Mouse (Mus musculus): ENCODE results near the gene Cchcr1. TPM values are rescaled to one million over a fixed set of nuclear protein-coding genes. Genes with fewer than 3 reads are reported as not detected.
"Not testable (repeated sequence)": the region's sequence is repeated elsewhere in the genome, so short reads cannot be mapped to it uniquely, and the experiment has no call there.

Gene Cchcr1
- polyA plus RNA-seq, 1 experiment from 2014 or later = 5.1 TPM

- WGBS = 27% methylated on average over 5 of the region's 5 CpGs
- no peaks in the 10 kb centered on the region for H3K9me3 ChIP-seq (replicated peaks)
- no peak overlapping the region for H3K9ac ChIP-seq (replicated peaks)
- H3K36me3 ChIP-seq = no peaks in the 10 kb centered on the region
- H3K4me2 ChIP-seq = no peak overlapping the region
- H3K27ac ChIP-seq (replicated peaks) = no peak overlapping the region
- ATAC-seq (ENCODE audit: low FRiP score) = no peak
- peaks cover 2% of the 10 kb centered on the region; the same call in 1 of the 2 replicates for H3K4me1 ChIP-seq
- peaks cover 24% of the 10 kb centered on the region for H3K27me3 ChIP-seq (replicated peaks)
- H3K4me3 ChIP-seq (replicated peaks) = no peak overlapping the region
Observed at GRCm38 (mm10) chr17:35503849-35504248, 13.1 kb upstream of the Cchcr1 start.

GRCm38 (mm10) chr17:35504628-35505481 is 12.0 kb upstream of the Cchcr1 start:
- no peaks in the 10 kb centered on the region for H3K36me3 ChIP-seq
- no peak overlapping the region for H3K9ac ChIP-seq (replicated peaks)
- H3K4me3 ChIP-seq (replicated peaks) = no peak overlapping the region
- peaks cover 24% of the 10 kb centered on the region for H3K27me3 ChIP-seq (replicated peaks)
- ATAC-seq (ENCODE audit: low FRiP score) = no peak
- WGBS = 29% methylated on average over 8 of the region's 8 CpGs
- H3K27ac ChIP-seq (replicated peaks) = no peak overlapping the region
- H3K4me1 ChIP-seq = peaks cover 2% of the 10 kb centered on the region; the same call in 1 of the 2 replicates
- no peaks in the 10 kb centered on the region for H3K9me3 ChIP-seq (replicated peaks)
- H3K4me2 ChIP-seq = no peak overlapping the region

GRCm38 (mm10) chr17:35505776-35506175 is 11.1 kb upstream of the Cchcr1 start, which contains the start of gene Pou5f1:
Gene Pou5f1, plus strand, starts transcription at chr17:35506018.
- no peak within 1 kb of the TSS for H3K4me3 ChIP-seq (replicated peaks)
- H3K9ac ChIP-seq (replicated peaks) = no peak within 1 kb of the TSS
- no peaks in the 10 kb centered on the region for H3K9me3 ChIP-seq (replicated peaks)
- peaks cover 2% of the 10 kb centered on the region; the same call in 1 of the 2 replicates for H3K4me1 ChIP-seq
- no peak within 1 kb of the TSS for H3K27ac ChIP-seq (replicated peaks)
- H3K4me2 ChIP-seq = no peak within 1 kb of the TSS
- 45% methylated on average over 13 of the region's 13 CpGs for WGBS
- ATAC-seq (ENCODE audit: low FRiP score) = no peak
- peaks cover 24% of the 10 kb centered on the region for H3K27me3 ChIP-seq (replicated peaks)
- H3K36me3 ChIP-seq = no peaks in the 10 kb centered on the region

GRCm38 (mm10) chr17:35506881-35507280 is 10.0 kb upstream of the Cchcr1 start:
- ATAC-seq (ENCODE audit: low FRiP score) = no peak
- Histone ChIP-seq H3K27ac (replicated peaks) (no peak overlapping the region), H3K27me3 (replicated peaks) (peaks cover 24% of the 10 kb centered on the region), H3K4me3 (replicated peaks) (no peak overlapping the region), H3K4me1 (peaks cover 2% of the 10 kb centered on the region; the same call in 1 of the 2 replicates), H3K9ac (replicated peaks) (no peak overlapping the region), H3K4me2 (no peak overlapping the region), H3K9me3 (replicated peaks) (no peaks in the 10 kb centered on the region), H3K36me3 (no peaks in the 10 kb centered on the region)
- WGBS = 23% methylated on average over 10 of the region's 10 CpGs

GRCm38 (mm10) chr17:35507556-35508260 is 9.2 kb upstream of the Cchcr1 start:
- Histone ChIP-seq H3K4me2 (no peak overlapping the region), H3K36me3 (no peaks in the 10 kb centered on the region), H3K4me3 (replicated peaks) (no peak overlapping the region), H3K9ac (replicated peaks) (no peak overlapping the region), H3K27me3 (replicated peaks) (peaks cover 24% of the 10 kb centered on the region), H3K27ac (replicated peaks) (no peak overlapping the region), H3K4me1 (no peaks in the 10 kb centered on the region), H3K9me3 (replicated peaks) (no peaks in the 10 kb centered on the region)
- 36% methylated on average over 13 of the region's 13 CpGs for WGBS
- no peak for ATAC-seq (ENCODE audit: low FRiP score)

GRCm38 (mm10) chr17:35508279-35508678 is 8.6 kb upstream of the Cchcr1 start:
- H3K9ac ChIP-seq (replicated peaks); H3K4me3 ChIP-seq (replicated peaks); H3K27ac ChIP-seq (replicated peaks); H3K4me2 ChIP-seq; ATAC-seq (ENCODE audit: low FRiP score); H3K4me1 ChIP-seq; H3K9me3 ChIP-seq (replicated peaks); H3K36me3 ChIP-seq: not testable (repeated sequence)
- 55% methylated on average over 5 of the region's 5 CpGs for WGBS
- H3K27me3 ChIP-seq (replicated peaks) = peaks cover 24% of the 10 kb centered on the region

- no peak overlapping the region for H3K27ac ChIP-seq (replicated peaks)
- ATAC-seq (ENCODE audit: low FRiP score) = no peak
- H3K36me3 ChIP-seq = no peaks in the 10 kb centered on the region
Observed at GRCm38 (mm10) chr17:35509284-35509683, 7.6 kb upstream of the Cchcr1 start.

GRCm38 (mm10) chr17:35512916-35513626 is 3.8 kb upstream of the Cchcr1 start:
- H3K27me3 ChIP-seq (replicated peaks) = 0 out of 2 replicates have a peak, but pooled peaks cover 9% of the 10 kb centered on the region
- H3K9me3 ChIP-seq (replicated peaks) = no peaks in the 10 kb centered on the region
- H3K27ac ChIP-seq (replicated peaks) = no peak overlapping the region
- 95% methylated on average over 7 of the region's 7 CpGs for WGBS
- H3K4me1 ChIP-seq = peaks cover 20% of the 10 kb centered on the region
- no peak for ATAC-seq (ENCODE audit: low FRiP score)
- H3K9ac ChIP-seq (replicated peaks) = no peak overlapping the region
- no peak overlapping the region for H3K4me2 ChIP-seq
- no peak overlapping the region for H3K4me3 ChIP-seq (replicated peaks)
- H3K36me3 ChIP-seq = no peaks in the 10 kb centered on the region

More at GRCm38 (mm10) chr17:35509284-35509683, 7.6 kb upstream of the Cchcr1 start:
- H3K9ac ChIP-seq (replicated peaks) = no peak overlapping the region
- no peak overlapping the region for H3K4me2 ChIP-seq
- H3K4me3 ChIP-seq (replicated peaks) = no peak overlapping the region
- WGBS = 50% methylated on average over 8 of the region's 8 CpGs
- no peaks in the 10 kb centered on the region for H3K4me1 ChIP-seq
- H3K9me3 ChIP-seq (replicated peaks) = no peaks in the 10 kb centered on the region
- H3K27me3 ChIP-seq (replicated peaks) = peaks cover 24% of the 10 kb centered on the region

GRCm38 (mm10) chr17:35513886-35514285 is 3.0 kb upstream of the Cchcr1 start:
- WGBS = 21% methylated on average over 2 of the region's 2 CpGs
- no peak for ATAC-seq (ENCODE audit: low FRiP score)
- H3K9ac ChIP-seq (replicated peaks) = no peak overlapping the region
- no peaks in the 10 kb centered on the region for H3K36me3 ChIP-seq
- no peaks in the 10 kb centered on the region for H3K9me3 ChIP-seq (replicated peaks)
- H3K4me3 ChIP-seq (replicated peaks) = no peak overlapping the region
- peaks cover 20% of the 10 kb centered on the region for H3K4me1 ChIP-seq
- 0 out of 2 replicates have a peak, but pooled peaks cover 9% of the 10 kb centered on the region for H3K27me3 ChIP-seq (replicated peaks)
- H3K4me2 ChIP-seq = no peak overlapping the region
- no peak overlapping the region for H3K27ac ChIP-seq (replicated peaks)

- no peaks in the 10 kb centered on the region for H3K9me3 ChIP-seq (replicated peaks)
- peak overlapping the region; percentile 93 for H3K4me2 ChIP-seq
- no peak overlapping the region for H3K9ac ChIP-seq (replicated peaks)
- ATAC-seq (ENCODE audit: low FRiP score) = no peak
- no peak overlapping the region for H3K27ac ChIP-seq (replicated peaks)
- H3K4me3 ChIP-seq (replicated peaks) = no peak overlapping the region
- H3K36me3 ChIP-seq = no peaks in the 10 kb centered on the region
- 46% methylated on average over 6 of the region's 6 CpGs for WGBS
- H3K4me1 ChIP-seq = peaks cover 20% of the 10 kb centered on the region
- 0 out of 2 replicates have a peak, but pooled peaks cover 9% of the 10 kb centered on the region for H3K27me3 ChIP-seq (replicated peaks)
Observed at GRCm38 (mm10) chr17:35514756-35515155, 2.1 kb upstream of the Cchcr1 start.

GRCm38 (mm10) chr17:35515911-35516640 is 824 bp upstream of the Cchcr1 start:
- H3K27ac ChIP-seq (replicated peaks) = no peak overlapping the region
- H3K36me3 ChIP-seq = no peaks in the 10 kb centered on the region
- peak overlapping the region; percentile 59 for H3K4me3 ChIP-seq (replicated peaks)
- H3K27me3 ChIP-seq (replicated peaks) = 0 out of 2 replicates have a peak, but pooled peaks cover 9% of the 10 kb centered on the region
- peak overlapping the region; percentile 93 for H3K4me2 ChIP-seq
- peak; percentile 30; the same call in 1 of the 2 replicates for ATAC-seq (ENCODE audit: low FRiP score)
- no peaks in the 10 kb centered on the region for H3K9me3 ChIP-seq (replicated peaks)
- WGBS = 7% methylated on average over 25 of the region's 25 CpGs
- H3K4me1 ChIP-seq = peaks cover 20% of the 10 kb centered on the region
- peak overlapping the region; percentile 44 for H3K9ac ChIP-seq (replicated peaks)

Data from neural tube, embryonic 15.5 days (tissue).